Mouse (Mus musculus) forebrain, postnatal 0 days (tissue): ENCODE measurements at regions not wholly inside any gene's neighbourhood (a gene's known extent, or its start where the extent isn't known, plus 50 kb on each side); places are given as distances from the start of the nearest gene placed in this dataset.

Experiments used
- ATAC-seq: fragments of 200-750 bp; cut with Nextera tagmentation; 2 replicates; pipeline ENCODE4 v1.8.0; 2017; ENCODE audit warnings: mild to moderate bottlenecking, moderate library complexity
- DNase-seq: peaks from one replicate; pipeline ENCODE4 v3.0.0-alpha.2; 2015
- H3K27ac ChIP-seq: fragments of 300-500 bp; sonication (generic); 2 replicates; pipeline ENCODE4 v1.5.1; 2014; ENCODE audit warnings: low read depth, mild to moderate bottlenecking, antibody characterized with exemption, low read length, moderate library complexity, mixed read lengths
- H3K27me3 ChIP-seq: fragments of 300-500 bp; sonication (generic); 2 replicates; pipeline ENCODE4 v1.6.1; 2014; ENCODE audit warnings: mild to moderate bottlenecking, low read length, mixed read lengths; ENCODE audit not compliant: insufficient read depth
- H3K36me3 ChIP-seq: fragments of 300-500 bp; sonication (generic); 2 replicates; pipeline ENCODE4 v1.6.1; 2014; ENCODE audit warnings: mild to moderate bottlenecking, moderate library complexity; ENCODE audit not compliant: insufficient read depth
- H3K4me1 ChIP-seq: fragments of 300-500 bp; sonication (generic); 2 replicates; pipeline ENCODE4 v1.6.1; 2014; ENCODE audit warnings: antibody characterized with exemption; ENCODE audit not compliant: insufficient read depth
- H3K4me2 ChIP-seq: fragments of 300-500 bp; sonication (generic); 2 replicates; pipeline ENCODE4 v1.6.1; 2014; ENCODE audit warnings: low read depth, mild to moderate bottlenecking, moderate library complexity
- H3K4me3 ChIP-seq: fragments of 300-500 bp; sonication (generic); 2 replicates; pipeline ENCODE4 v1.5.1; 2014; ENCODE audit warnings: low read depth, low read length, mixed read lengths
- H3K9ac ChIP-seq: fragments of 300-500 bp; sonication (generic); 2 replicates; pipeline ENCODE4 v1.6.1; 2014; ENCODE audit warnings: mild to moderate bottlenecking
- H3K9me3 ChIP-seq: fragments of 300-500 bp; sonication (generic); 2 replicates; pipeline ENCODE4 v1.6.1; 2016; ENCODE audit warnings: low read length
- CTCF ChIP-seq: sonication (generic); IDR thresholded peaks from 2 replicates; pipeline ENCODE4 v1.5.1; 2016; ENCODE audit warnings: antibody characterized with exemption, control low read depth, low read depth
- WGBS: fragments of 180-500 bp; shearing (Covaris S2); extraction: QIAGEN DNeasy Blood & Tissue Kit; methylation state at CpG from one replicate; pipeline ENCODE4 v1.1.7; 2014; 5-methylcytosine and 5-hydroxymethylcytosine counted together

GRCm38 (mm10) chr15:24275100-24275499 lies 1138.5 kb downstream of the Basp1 start:
- no peak for ATAC-seq
- H3K9me3 ChIP-seq = no peaks in the 10 kb centered on the region
- 70% methylated on average over 5 of the region's 5 CpGs for WGBS
- H3K27ac ChIP-seq = no peak overlapping the region
- TF ChIP-seq CTCF = no peak
- no peak overlapping the region for H3K4me2 ChIP-seq
- H3K36me3 ChIP-seq = no peaks in the 10 kb centered on the region
- DNase-seq = no peak
- no peaks in the 10 kb centered on the region for H3K4me1 ChIP-seq
- H3K9ac ChIP-seq = no peak overlapping the region
- no peak overlapping the region for H3K4me3 ChIP-seq
- no peaks in the 10 kb centered on the region for H3K27me3 ChIP-seq

GRCm38 (mm10) chr15:24267360-24267759 lies 1146.2 kb downstream of the Basp1 start:
- H3K27me3 ChIP-seq = no peaks in the 10 kb centered on the region
- H3K4me3 ChIP-seq = no peak overlapping the region
- no peaks in the 10 kb centered on the region for H3K4me1 ChIP-seq
- H3K9ac ChIP-seq = no peak overlapping the region
- no peak overlapping the region for H3K27ac ChIP-seq
- no peak overlapping the region for H3K4me2 ChIP-seq
- ATAC-seq (no peak), DNase-seq (no peak)
- TF ChIP-seq CTCF = no peak
- H3K36me3 ChIP-seq = no peaks in the 10 kb centered on the region
- H3K9me3 ChIP-seq = no peaks in the 10 kb centered on the region
